Mouse (Mus musculus): ENCODE measurements around the gene Pfdn6.
A peak's percentile ranks its signal among the peaks of the same experiment; 100 is the strongest.
"Not testable (repeated sequence)": the region's sequence is repeated elsewhere in the genome, so short reads cannot be mapped to it uniquely, and the experiment has no call there.

Pfdn6 gene

GRCm38 (mm10) chr17:33897114-33897794, 42.9 kb downstream of the Pfdn6 start:
- no peak for DNase-seq (ENCODE audit: low spot score)

GRCm38 (mm10) chr17:33893011-33893410, 47.1 kb downstream of the Pfdn6 start:
- not testable (repeated sequence) for DNase-seq (ENCODE audit: low spot score)

- no peak for DNase-seq (ENCODE audit: low spot score)
Observed at GRCm38 (mm10) chr17:33892429-33892828, 47.7 kb downstream of the Pfdn6 start.

- not testable (repeated sequence) for DNase-seq (ENCODE audit: low spot score)
Observed at GRCm38 (mm10) chr17:33891892-33892291, 48.3 kb downstream of the Pfdn6 start.

- no peak for DNase-seq (ENCODE audit: low spot score)
Observed at GRCm38 (mm10) chr17:33891357-33891756, 48.8 kb downstream of the Pfdn6 start.

- peak; percentile 99 for DNase-seq (ENCODE audit: low spot score)
Observed at GRCm38 (mm10) chr17:33890533-33891059, 49.5 kb downstream of the Pfdn6 start, which contains the start of gene Kifc1. TSS of gene Kifc1 (minus strand) at chr17:33890661.

- not testable (repeated sequence) for DNase-seq (ENCODE audit: low spot score)
Observed at GRCm38 (mm10) chr17:33889941-33890532, 50.1 kb downstream of the Pfdn6 start.
